Mouse (Mus musculus): ENCODE data around the gene Klk14.
"Not testable (repeated sequence)": the region's sequence is repeated elsewhere in the genome, so short reads cannot be mapped to it uniquely, and the experiment has no call there.

The Klk14 gene

GRCm38 (mm10) chr7:43690118-43690517 lies at the start of gene Klk14:
TSS of gene Klk14 (plus strand) at chr7:43690418.
- no peak for DNase-seq

GRCm38 (mm10) chr7:43642587-43642986 lies 47.6 kb upstream of the Klk14 start:
- no peak for DNase-seq

GRCm38 (mm10) chr7:43643046-43643652 lies 47.1 kb upstream of the Klk14 start:
- no peak for DNase-seq

GRCm38 (mm10) chr7:43652683-43653082 lies 37.5 kb upstream of the Klk14 start:
- DNase-seq: no peak

- DNase-seq: no peak
Observed at GRCm38 (mm10) chr7:43654519-43654918, 35.7 kb upstream of the Klk14 start.

- DNase-seq: no peak
Observed at GRCm38 (mm10) chr7:43656232-43656631, 34.0 kb upstream of the Klk14 start.

- no peak for DNase-seq
Observed at GRCm38 (mm10) chr7:43660002-43660401, 30.2 kb upstream of the Klk14 start, which contains the start of gene Siglece. TSS of gene Siglece (minus strand) at chr7:43660161.

GRCm38 (mm10) chr7:43662804-43663203 lies 27.4 kb upstream of the Klk14 start:
- no peak for DNase-seq

GRCm38 (mm10) chr7:43667221-43667620 lies 23.0 kb upstream of the Klk14 start:
- not testable (repeated sequence) for DNase-seq

- DNase-seq: peak; percentile 34
Observed at GRCm38 (mm10) chr7:43668582-43668981, 21.6 kb upstream of the Klk14 start.

GRCm38 (mm10) chr7:43671064-43671808 lies 19.0 kb upstream of the Klk14 start:
- no peak for DNase-seq

- DNase-seq: peak; percentile 83
Observed at GRCm38 (mm10) chr7:43671809-43672580, 18.2 kb upstream of the Klk14 start, which contains the start of gene Ctu1. TSS of gene Ctu1 (plus strand) at chr7:43672016.

GRCm38 (mm10) chr7:43672581-43673260 lies 17.5 kb upstream of the Klk14 start:
- no peak for DNase-seq

- DNase-seq: no peak
Observed at GRCm38 (mm10) chr7:43675091-43675490, 15.1 kb upstream of the Klk14 start.

GRCm38 (mm10) chr7:43678517-43678916 lies 11.7 kb upstream of the Klk14 start:
- no peak for DNase-seq

- peak; percentile 58 for DNase-seq
Observed at GRCm38 (mm10) chr7:43680960-43681359, 9.3 kb upstream of the Klk14 start.

- DNase-seq: not testable (repeated sequence)
Observed at GRCm38 (mm10) chr7:43682511-43682910, 7.7 kb upstream of the Klk14 start.

- DNase-seq: no peak
Observed at GRCm38 (mm10) chr7:43685088-43685487, 5.1 kb upstream of the Klk14 start.

GRCm38 (mm10) chr7:43710031-43710430 lies 19.8 kb downstream of the Klk14 start:
- no peak for DNase-seq

- DNase-seq: no peak
Observed at GRCm38 (mm10) chr7:43712267-43712666, 22.0 kb downstream of the Klk14 start, which contains the start of gene Klk13. TSS of gene Klk13 (plus strand) at chr7:43712567.

GRCm38 (mm10) chr7:43712917-43713316 lies 22.7 kb downstream of the Klk14 start:
- DNase-seq: no peak

- no peak for DNase-seq
Observed at GRCm38 (mm10) chr7:43713741-43714351, 23.6 kb downstream of the Klk14 start.
